Mouse (Mus musculus): ENCODE data around the gene Vamp2.

- no peak for TF ChIP-seq CTCF (IDR thresholded peaks at IDR 0.05; ENCODE audit: borderline replicate concordance, insufficient read depth, low read length)
- no peak for TF ChIP-seq POLR2A (IDR thresholded peaks at IDR 0.05; ENCODE audit: low read depth, low read length)
Observed at GRCm38 (mm10) chr11:69105227-69105626, 16.9 kb downstream of the Vamp2 start.

Measured in embryonic fibroblast, embryonic 13.5 days (primary cell).